Mouse (Mus musculus) stomach, postnatal 0 days (tissue): ENCODE results near the gene Wfdc6a. TPM values are rescaled to one million over a fixed set of nuclear protein-coding genes. Genes with fewer than 3 reads are reported as not detected.
"Not testable (repeated sequence)": the region's sequence is repeated elsewhere in the genome, so short reads cannot be mapped to it uniquely, and the experiment has no call there.

Experiments used
- ATAC-seq: fragments of 200-750 bp; cut with Nextera tagmentation; 2 replicates; pipeline ENCODE4 v1.8.0; 2017; ENCODE audit not compliant: low FRiP score, low TSS enrichment
- DNase-seq: peaks from one replicate; pipeline ENCODE4 v3.0.0-alpha.2; 2016; ENCODE audit warnings: low spot score
- H3K27ac ChIP-seq: fragments of 300-500 bp; sonication (generic); replicated peaks from 2 replicates; pipeline ENCODE4 v1.5.1; 2014; ENCODE audit warnings: mild to moderate bottlenecking, control low read depth
- H3K27me3 ChIP-seq: fragments of 300-500 bp; sonication (generic); 2 replicates; pipeline ENCODE4 v1.6.1; 2014; ENCODE audit warnings: low read length; ENCODE audit not compliant: control insufficient read depth, insufficient read depth
- H3K36me3 ChIP-seq: fragments of 300-500 bp; sonication (generic); 2 replicates; pipeline ENCODE4 v1.6.1; 2014; ENCODE audit warnings: low read length, mixed read lengths; ENCODE audit not compliant: control insufficient read depth, insufficient read depth
- H3K4me1 ChIP-seq: fragments of 300-500 bp; sonication (generic); replicated peaks from 2 replicates; pipeline ENCODE4 v1.6.1; 2014; ENCODE audit warnings: antibody characterized with exemption; ENCODE audit not compliant: control insufficient read depth, insufficient read depth
- H3K4me2 ChIP-seq: fragments of 300-500 bp; sonication (generic); replicated peaks from 2 replicates; pipeline ENCODE4 v1.6.1; 2014; ENCODE audit warnings: low read depth, mild to moderate bottlenecking, control low read depth, moderate library complexity
- H3K4me3 ChIP-seq: fragments of 300-500 bp; sonication (generic); 2 replicates; pipeline ENCODE4 v1.5.1; 2014; ENCODE audit warnings: low read depth, low read length, control low read depth
- H3K9ac ChIP-seq: fragments of 300-500 bp; sonication (generic); 2 replicates; pipeline ENCODE4 v1.6.1; 2014; ENCODE audit warnings: mild to moderate bottlenecking, low read length, control low read depth, mixed read lengths
- H3K9me3 ChIP-seq: fragments of 300-500 bp; sonication (generic); 2 replicates; pipeline ENCODE4 v1.6.1; 2016; ENCODE audit warnings: low read length; ENCODE audit not compliant: control insufficient read depth
- CTCF ChIP-seq: IDR thresholded peaks from 2 replicates; pipeline ENCODE4 v1.5.1; 2016; ENCODE audit warnings: antibody characterized with exemption, low read depth, mild to moderate bottlenecking, moderate library complexity
- EP300 ChIP-seq: optimal IDR thresholded peaks from 2 replicates; pipeline ENCODE3; 2016; ENCODE audit warnings: antibody characterized with exemption
- WGBS: fragments of 180-500 bp; shearing (Covaris S2); extraction: QIAGEN DNeasy Blood & Tissue Kit; methylation state at CpG from one replicate; pipeline ENCODE4 v1.1.7; 2014; 5-methylcytosine and 5-hydroxymethylcytosine counted together
- polyA plus RNA-seq: library from polyadenylated mRNA; unstranded; fragments of >200 nt; fragmentation: Nextera tagmentation; extraction: Ambion mirVana; gene quantifications from 2 replicates; pipeline ENCODE4 v1.2.1, GENCODE M21; 2015

Wfdc6a gene
- polyA plus RNA-seq, 1 experiment from 2014 or later = 0.75 TPM

DNA sequence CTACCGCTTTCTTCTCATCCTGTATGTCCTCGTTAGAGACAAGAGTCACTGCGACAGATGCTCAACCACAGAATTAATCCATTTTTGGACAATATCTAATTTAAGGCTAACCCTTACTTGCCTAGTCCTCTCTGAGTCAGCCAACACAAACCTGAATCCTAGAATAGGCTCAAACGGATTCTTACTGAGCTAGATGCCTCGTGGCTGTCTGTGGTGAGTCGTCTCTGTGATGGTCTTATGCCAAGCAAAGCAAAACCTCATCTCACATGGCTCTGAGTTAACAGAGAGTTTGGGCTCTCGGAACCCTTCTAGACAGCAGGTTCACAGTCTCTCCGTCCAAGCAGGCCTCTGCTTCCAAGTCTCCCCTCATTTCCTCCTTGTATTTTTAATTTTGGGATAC lies 19.2 kb upstream of the Wfdc6a start:
- Histone ChIP-seq H3K4me1 (no peaks in the 10 kb centered on the region), H3K9ac (no peak overlapping the region), H3K4me2 (no peak overlapping the region), H3K27me3 (no peaks in the 10 kb centered on the region), H3K36me3 (no peaks in the 10 kb centered on the region), H3K4me3 (no peak overlapping the region), H3K9me3 (no peaks in the 10 kb centered on the region), H3K27ac (no peak overlapping the region)
- 88% methylated on average over 8 of the region's 8 CpGs for WGBS
- DNase-seq (no peak), ATAC-seq (no peak)
- TF ChIP-seq CTCF = no peak
- TF ChIP-seq EP300 = no peak

DNA sequence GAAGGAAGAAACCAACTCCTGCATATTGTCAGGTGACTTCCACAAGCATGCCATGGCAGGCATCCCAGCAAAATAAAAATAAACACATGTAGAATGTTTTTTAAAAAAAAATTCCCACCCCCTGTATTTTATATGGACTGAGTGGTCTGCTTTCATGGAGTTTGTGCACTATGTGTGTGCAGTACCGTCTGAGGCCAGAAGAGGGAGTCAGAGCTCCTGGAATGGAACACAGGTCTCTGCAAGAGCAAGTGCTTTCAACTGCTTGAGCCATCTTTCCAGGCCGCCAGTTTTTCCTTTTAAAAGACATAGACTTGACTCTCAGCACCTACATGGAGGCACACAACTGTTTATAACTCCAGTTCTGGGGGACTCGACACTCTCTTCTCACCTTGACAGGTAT lies 18.2 kb upstream of the Wfdc6a start:
- Histone ChIP-seq H3K36me3 (no peaks in the 10 kb centered on the region), H3K27me3 (no peaks in the 10 kb centered on the region), H3K4me2 (no peak overlapping the region), H3K27ac (no peak overlapping the region), H3K4me3 (no peak overlapping the region), H3K4me1 (no peaks in the 10 kb centered on the region), H3K9ac (no peak overlapping the region), H3K9me3 (no peaks in the 10 kb centered on the region)
- WGBS = 89% methylated on average over 3 of the region's 3 CpGs
- ATAC-seq (no peak), DNase-seq (no peak)
- peak; percentile 18; the same call in 1 of the 2 replicates for TF ChIP-seq CTCF
- TF ChIP-seq EP300 = no peak

DNA sequence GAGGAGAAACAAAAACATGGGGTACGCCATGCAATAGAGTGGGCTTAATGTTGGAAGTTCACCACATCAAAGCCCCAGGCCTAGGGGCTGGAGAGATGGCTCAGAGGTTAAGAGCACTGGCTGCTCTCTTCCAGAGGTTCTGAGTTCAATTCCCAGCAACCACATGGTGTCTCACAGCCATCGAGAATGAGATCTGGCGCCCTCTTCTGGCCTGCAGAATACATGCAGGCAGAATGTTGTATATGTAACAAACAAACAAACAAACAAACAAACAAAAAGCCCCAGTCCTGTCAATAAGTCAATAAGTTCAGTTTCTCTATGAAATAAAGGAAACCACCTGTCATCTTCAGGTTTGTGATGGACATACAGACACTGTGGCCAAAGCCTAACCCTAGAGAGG lies 14.9 kb upstream of the Wfdc6a start:
- TF ChIP-seq CTCF = peak; percentile 32
- no peak for TF ChIP-seq EP300
- H3K4me3 ChIP-seq = no peak overlapping the region
- H3K9ac ChIP-seq = no peak overlapping the region
- 77% methylated on average over 3 of the region's 3 CpGs for WGBS
- H3K27ac ChIP-seq = no peak overlapping the region
- DNase-seq (no peak), ATAC-seq (no peak)
- no peaks in the 10 kb centered on the region for H3K27me3 ChIP-seq
- H3K4me1 ChIP-seq = no peaks in the 10 kb centered on the region
- H3K4me2 ChIP-seq = no peak overlapping the region
- no peaks in the 10 kb centered on the region for H3K9me3 ChIP-seq
- H3K36me3 ChIP-seq = no peaks in the 10 kb centered on the region

DNA sequence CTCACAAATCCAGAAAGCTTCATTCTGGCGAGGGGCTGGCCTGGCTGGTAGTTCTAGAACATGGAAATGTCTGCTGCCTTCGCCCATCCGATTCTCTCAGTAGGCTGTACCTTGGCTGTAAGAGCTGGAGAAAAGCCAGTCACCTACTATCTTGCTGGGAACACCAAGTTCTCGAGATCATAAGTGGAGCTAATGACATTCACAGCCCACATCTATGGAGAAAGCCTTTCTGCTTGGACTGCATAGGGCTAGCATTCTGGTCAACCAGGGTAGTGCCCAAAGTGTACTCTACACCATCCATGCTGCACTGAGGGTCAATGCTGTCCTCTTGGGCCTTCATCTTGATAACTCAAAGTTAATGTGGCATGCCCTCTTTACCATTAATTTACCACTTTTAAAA lies 8.2 kb upstream of the Wfdc6a start, which contains the start of gene Eppin:
Gene Eppin, minus strand, starts transcription at position 101 of the 400 bp plus-strand sequence.
- ATAC-seq (no peak), DNase-seq (no peak)
- H3K27me3 ChIP-seq = no peaks in the 10 kb centered on the region
- no peak within 1 kb of the TSS for H3K9ac ChIP-seq
- TF ChIP-seq EP300 (no peak), CTCF (no peak)
- H3K4me1 ChIP-seq = no peaks in the 10 kb centered on the region
- H3K27ac ChIP-seq = no peak within 1 kb of the TSS
- H3K4me2 ChIP-seq = no peak within 1 kb of the TSS
- no peaks in the 10 kb centered on the region for H3K9me3 ChIP-seq
- H3K36me3 ChIP-seq = no peaks in the 10 kb centered on the region
- WGBS = 83% methylated on average over 4 of the region's 4 CpGs
- H3K4me3 ChIP-seq = no peak within 1 kb of the TSS

DNA sequence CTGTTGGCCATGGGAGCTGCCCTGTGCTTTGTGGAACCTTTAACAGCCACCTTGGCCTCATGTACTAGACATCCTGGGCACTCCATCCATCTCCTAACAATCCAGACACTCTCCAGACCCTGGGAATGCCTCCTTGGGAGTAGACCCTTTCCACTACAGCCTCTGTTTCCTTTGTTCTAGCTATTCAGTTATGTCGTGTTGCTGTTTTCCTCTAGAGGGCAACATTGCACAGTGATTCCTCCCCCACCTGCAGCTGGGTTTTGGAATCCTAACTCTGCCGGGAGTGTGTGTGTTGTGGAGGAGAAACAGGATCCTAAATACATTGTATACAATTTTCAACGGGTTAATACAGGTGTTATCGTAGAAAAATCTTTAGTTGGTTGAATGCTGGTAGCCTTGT lies 6.8 kb upstream of the Wfdc6a start:
- Histone ChIP-seq H3K9me3 (no peaks in the 10 kb centered on the region), H3K4me3 (no peak overlapping the region), H3K9ac (no peak overlapping the region), H3K27me3 (no peaks in the 10 kb centered on the region), H3K27ac (no peak overlapping the region), H3K36me3 (no peaks in the 10 kb centered on the region), H3K4me1 (no peaks in the 10 kb centered on the region), H3K4me2 (no peak overlapping the region)
- peak; percentile 39 for DNase-seq
- TF ChIP-seq CTCF = peak; percentile 87
- TF ChIP-seq EP300 = no peak
- 0 out of 2 replicates have a peak, but pooled peaks have one; percentile 21 for ATAC-seq
- 4% methylated on average over 4 of the region's 4 CpGs for WGBS

DNA sequence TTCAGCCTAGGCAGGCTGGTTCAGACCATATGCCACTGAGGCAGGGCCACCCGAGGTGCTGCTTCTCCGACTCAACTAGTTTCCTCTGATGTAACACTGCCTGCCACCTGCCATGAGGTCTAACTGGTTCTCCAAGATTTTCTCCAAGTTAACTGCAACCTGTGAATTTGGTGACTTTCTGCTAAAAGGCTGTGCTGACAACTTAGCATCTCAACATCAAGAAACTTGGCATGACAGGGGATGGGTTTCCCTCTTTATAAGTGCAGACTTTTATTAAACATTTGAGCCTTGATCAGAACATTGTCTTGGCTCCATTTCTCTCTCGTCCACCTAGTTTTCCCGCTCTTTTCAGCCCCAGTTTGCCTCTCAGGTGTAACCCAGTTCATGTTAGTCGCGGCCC lies 11.9 kb downstream of the Wfdc6a start, which contains the start of gene Spint3:
Gene Spint3, minus strand, starts transcription at position 101 of the 400 bp plus-strand sequence.
- 81% methylated on average over 6 of the region's 6 CpGs for WGBS

More for the DNA sequence above, 11.9 kb downstream of the Wfdc6a start, which contains the start of gene Spint3:
- not testable (repeated sequence) for H3K27me3 ChIP-seq, H3K4me1 ChIP-seq, H3K27ac ChIP-seq, H3K9me3 ChIP-seq, H3K9ac ChIP-seq, H3K4me2 ChIP-seq, H3K4me3 ChIP-seq, H3K36me3 ChIP-seq, ATAC-seq, DNase-seq
